Mouse (Mus musculus): ENCODE measurements around the gene Unc5cl. TPM values are rescaled to one million over a fixed set of nuclear protein-coding genes. Genes with fewer than 3 reads are reported as not detected.

Unc5cl gene
- polyA plus RNA-seq, 1 experiment: not detected

- H3K79me2 ChIP-seq (ENCODE audit: control insufficient read depth, insufficient read depth): no peaks in the 10 kb centered on the region
- TF ChIP-seq MYOD1 (IDR thresholded peaks at IDR 0.05; ENCODE audit: control insufficient read depth in 1 of 3, insufficient read length in 2 of 3, low read depth in 2 of 3) (no peak), REST (IDR thresholded peaks at IDR 0.05; ENCODE audit: insufficient read depth, insufficient read length) (no peak), POLR2A (IDR thresholded peaks at IDR 0.05; ENCODE audit: insufficient read length, low read depth) (no peak), MAX (IDR thresholded peaks at IDR 0.05; ENCODE audit: low read depth) (no peak), E2F4 (IDR thresholded peaks at IDR 0.05; ENCODE audit: insufficient read depth) (no peak), CEBPB (IDR thresholded peaks at IDR 0.05; ENCODE audit: insufficient read depth, poor library complexity, severe bottlenecking) (no peak), TCF3 (IDR thresholded peaks at IDR 0.05; ENCODE audit: insufficient read length, low read depth) (no peak), SRF (IDR thresholded peaks at IDR 0.05; ENCODE audit: control insufficient read depth, insufficient read length, low read depth) (no peak), USF1 (IDR thresholded peaks at IDR 0.05; ENCODE audit: low read depth) (no peak), TCF12 (IDR thresholded peaks at IDR 0.05; ENCODE audit: insufficient read depth, poor library complexity, severe bottlenecking) (no peak)
- H3K36me3 ChIP-seq (ENCODE audit: control insufficient read depth, insufficient read depth): no peaks in the 10 kb centered on the region
- H3K27me3 ChIP-seq (ENCODE audit: control insufficient read depth, insufficient read depth, insufficient read length): no peaks in the 10 kb centered on the region
- no peak overlapping the region for H3K4me2 ChIP-seq (ENCODE audit: low read depth)
- H3ac ChIP-seq (ENCODE audit: control insufficient read depth, insufficient read length): no peak overlapping the region
- no peak overlapping the region for H3K4me3 ChIP-seq
Measured at GRCm38 (mm10) chr17:48514613-48515012, 59.9 kb downstream of the Unc5cl start.

- no peaks in the 10 kb centered on the region for H3K27me3 ChIP-seq (ENCODE audit: control insufficient read depth, insufficient read depth, insufficient read length)
- no peaks in the 10 kb centered on the region for H3K79me2 ChIP-seq (ENCODE audit: control insufficient read depth, insufficient read depth)
- no peaks in the 10 kb centered on the region for H3K36me3 ChIP-seq (ENCODE audit: control insufficient read depth, insufficient read depth)
- TF ChIP-seq REST (IDR thresholded peaks at IDR 0.05; ENCODE audit: insufficient read depth, insufficient read length): no peak
- TF ChIP-seq TCF12 (IDR thresholded peaks at IDR 0.05; ENCODE audit: insufficient read depth, poor library complexity, severe bottlenecking): no peak
- TF ChIP-seq MYOD1 (IDR thresholded peaks at IDR 0.05; ENCODE audit: control insufficient read depth in 1 of 3, insufficient read length in 2 of 3, low read depth in 2 of 3): no peak
- TF ChIP-seq MAX (IDR thresholded peaks at IDR 0.05; ENCODE audit: low read depth): no peak
- TF ChIP-seq E2F4 (IDR thresholded peaks at IDR 0.05; ENCODE audit: insufficient read depth): no peak
- TF ChIP-seq POLR2AphosphoS2 (IDR thresholded peaks at IDR 0.05; ENCODE audit: insufficient read length, low read depth): no peak
- no peak for TF ChIP-seq USF1 (IDR thresholded peaks at IDR 0.05; ENCODE audit: low read depth)
- TF ChIP-seq SRF (IDR thresholded peaks at IDR 0.05; ENCODE audit: control insufficient read depth, insufficient read length, low read depth): no peak
- TF ChIP-seq CEBPB (IDR thresholded peaks at IDR 0.05; ENCODE audit: insufficient read depth, poor library complexity, severe bottlenecking): no peak
- TF ChIP-seq POLR2A (IDR thresholded peaks at IDR 0.05; ENCODE audit: insufficient read length, low read depth): no peak
- no peak for TF ChIP-seq MYOG (IDR thresholded peaks at IDR 0.05; ENCODE audit: control insufficient read depth in 1 of 3, insufficient read depth in 1 of 3, insufficient read length in 2 of 3, low read depth in 2 of 3)
- no peak for TF ChIP-seq TCF3 (IDR thresholded peaks at IDR 0.05; ENCODE audit: insufficient read length, low read depth)
- no peak overlapping the region for H3K4me3 ChIP-seq
- H3ac ChIP-seq (ENCODE audit: control insufficient read depth, insufficient read length): no peak overlapping the region
- H3K4me2 ChIP-seq (ENCODE audit: low read depth): no peak overlapping the region
Measured at GRCm38 (mm10) chr17:48519046-48519445, 64.3 kb downstream of the Unc5cl start.

- no peak overlapping the region for H3ac ChIP-seq (ENCODE audit: control insufficient read depth, insufficient read length)
- TF ChIP-seq CEBPB (IDR thresholded peaks at IDR 0.05; ENCODE audit: insufficient read depth, poor library complexity, severe bottlenecking): no peak
- no peak for TF ChIP-seq SRF (IDR thresholded peaks at IDR 0.05; ENCODE audit: control insufficient read depth, insufficient read length, low read depth)
- TF ChIP-seq TCF12 (IDR thresholded peaks at IDR 0.05; ENCODE audit: insufficient read depth, poor library complexity, severe bottlenecking): no peak
- no peak for TF ChIP-seq MYOG (IDR thresholded peaks at IDR 0.05; ENCODE audit: control insufficient read depth in 1 of 3, insufficient read depth in 1 of 3, insufficient read length in 2 of 3, low read depth in 2 of 3)
- TF ChIP-seq TCF3 (IDR thresholded peaks at IDR 0.05; ENCODE audit: insufficient read length, low read depth): no peak
- TF ChIP-seq USF1 (IDR thresholded peaks at IDR 0.05; ENCODE audit: low read depth): no peak
- TF ChIP-seq E2F4 (IDR thresholded peaks at IDR 0.05; ENCODE audit: insufficient read depth): no peak
- TF ChIP-seq REST (IDR thresholded peaks at IDR 0.05; ENCODE audit: insufficient read depth, insufficient read length): no peak
- no peak for TF ChIP-seq MAX (IDR thresholded peaks at IDR 0.05; ENCODE audit: low read depth)
- no peak for TF ChIP-seq POLR2A (IDR thresholded peaks at IDR 0.05; ENCODE audit: insufficient read length, low read depth)
- TF ChIP-seq POLR2AphosphoS2 (IDR thresholded peaks at IDR 0.05; ENCODE audit: insufficient read length, low read depth): no peak
- no peak for TF ChIP-seq MYOD1 (IDR thresholded peaks at IDR 0.05; ENCODE audit: control insufficient read depth in 1 of 3, insufficient read length in 2 of 3, low read depth in 2 of 3)
- H3K4me3 ChIP-seq: no peak overlapping the region
- H3K36me3 ChIP-seq (ENCODE audit: control insufficient read depth, insufficient read depth): no peaks in the 10 kb centered on the region
- no peaks in the 10 kb centered on the region for H3K79me2 ChIP-seq (ENCODE audit: control insufficient read depth, insufficient read depth)
- no peaks in the 10 kb centered on the region for H3K27me3 ChIP-seq (ENCODE audit: control insufficient read depth, insufficient read depth, insufficient read length)
- no peak overlapping the region for H3K4me2 ChIP-seq (ENCODE audit: low read depth)
Measured at GRCm38 (mm10) chr17:48520352-48520751, 65.7 kb downstream of the Unc5cl start.

- Histone ChIP-seq H3K36me3 (ENCODE audit: control insufficient read depth, insufficient read depth) (no peaks in the 10 kb centered on the region), H3K4me3 (no peak overlapping the region), H3ac (ENCODE audit: control insufficient read depth, insufficient read length) (no peak overlapping the region), H3K79me2 (ENCODE audit: control insufficient read depth, insufficient read depth) (no peaks in the 10 kb centered on the region), H3K4me2 (ENCODE audit: low read depth) (no peak overlapping the region), H3K27me3 (ENCODE audit: control insufficient read depth, insufficient read depth, insufficient read length) (no peaks in the 10 kb centered on the region)
- TF ChIP-seq USF1 (IDR thresholded peaks at IDR 0.05; ENCODE audit: low read depth) (no peak), REST (IDR thresholded peaks at IDR 0.05; ENCODE audit: insufficient read depth, insufficient read length) (no peak), POLR2AphosphoS2 (IDR thresholded peaks at IDR 0.05; ENCODE audit: insufficient read length, low read depth) (no peak), MYOD1 (IDR thresholded peaks at IDR 0.05; ENCODE audit: control insufficient read depth in 1 of 3, insufficient read length in 2 of 3, low read depth in 2 of 3) (no peak), TCF3 (IDR thresholded peaks at IDR 0.05; ENCODE audit: insufficient read length, low read depth) (no peak), SRF (IDR thresholded peaks at IDR 0.05; ENCODE audit: control insufficient read depth, insufficient read length, low read depth) (no peak)
Measured at GRCm38 (mm10) chr17:48523056-48523455, 68.4 kb downstream of the Unc5cl start.

Measured in myocyte (in vitro differentiated cells).